In genomic region chr3:107931134-107931533, GRCm38 (mm10) we compare ENCODE assay signal across 10 mouse cellular contexts. TPM values are rescaled to one million over a fixed set of nuclear protein-coding genes. Genes with fewer than 3 reads are reported as not detected.
DNase-seq lines count a peak whose midpoint lies in the region; ATAC-seq and TF ChIP-seq lines count a peak whose summit lies in the region.
"Had no signal": no experiment of that assay in that cellular context is flagged by ENCODE, and none has a peak within 500 bp of the region (broad histone marks: within the 10 kb centered on the region; RNA-seq: fewer than 3 reads in every experiment).

No protein-coding gene starts in this region.

- peak overlapping the region; percentile 44 for H3K4me2 ChIP-seq in embryonic facial prominence, embryonic 14.5 days (ENCODE audit: low read depth, low read length)
- H3K4me2 ChIP-seq in hindbrain, postnatal 0 days (ENCODE audit: low read depth, low read length), result peak overlapping the region; percentile 42
- peak overlapping the region; percentile 49 for H3K4me2 ChIP-seq in midbrain, embryonic 16.5 days (ENCODE audit: low read length)

- 70% methylated on average over 2 of the region's 2 CpGs for WGBS in embryonic facial prominence, embryonic 14.5 days
- 38% methylated on average over 2 of the region's 2 CpGs for WGBS in hindbrain, postnatal 0 days
- 46% methylated on average over 2 of the region's 2 CpGs for WGBS in midbrain, embryonic 16.5 days

- no peaks in the 10 kb centered on the region for H3K27me3 ChIP-seq in embryonic facial prominence, embryonic 14.5 days (replicated peaks; ENCODE audit: control insufficient read depth, insufficient read depth, low read length)
- H3K27me3 ChIP-seq in hindbrain, postnatal 0 days (ENCODE audit: insufficient read depth, low read length), result no peaks in the 10 kb centered on the region
- no peaks in the 10 kb centered on the region for H3K27me3 ChIP-seq in midbrain, embryonic 16.5 days (ENCODE audit: control insufficient read depth, insufficient read depth, low read depth, low read length)

- no peaks in the 10 kb centered on the region for H3K4me1 ChIP-seq in embryonic facial prominence, embryonic 14.5 days (ENCODE audit: control insufficient read depth, insufficient read depth, low read length)
- peaks cover 5% of the 10 kb centered on the region; the same call in 1 of the 2 replicates for H3K4me1 ChIP-seq in hindbrain, postnatal 0 days (ENCODE audit: insufficient read depth, low read length)
- peaks cover 12% of the 10 kb centered on the region for H3K4me1 ChIP-seq in midbrain, embryonic 16.5 days (ENCODE audit: control insufficient read depth, insufficient read depth, low read length)

- ATAC-seq in embryonic facial prominence, embryonic 14.5 days (ENCODE audit: low read depth), result no peak
- ATAC-seq in hindbrain, postnatal 0 days, result no peak
- ATAC-seq in midbrain, embryonic 16.5 days, result no peak

- no peaks in the 10 kb centered on the region for H3K9me3 ChIP-seq in embryonic facial prominence, embryonic 14.5 days (ENCODE audit: control insufficient read depth, low read length)
- H3K9me3 ChIP-seq in hindbrain, postnatal 0 days (ENCODE audit: low read length), result no peaks in the 10 kb centered on the region
- no peaks in the 10 kb centered on the region for H3K9me3 ChIP-seq in midbrain, embryonic 16.5 days (replicated peaks; ENCODE audit: control insufficient read depth, low read length, poor library complexity, severe bottlenecking)

- peak overlapping the region; percentile 87 for H3K27ac ChIP-seq in layer of hippocampus, adult 2 months
- H3K27ac ChIP-seq in embryonic facial prominence, embryonic 14.5 days (replicated peaks; ENCODE audit: low read depth, low read length), result no peak overlapping the region; the same call in 1 of the 2 replicates
- peak overlapping the region; percentile 78 for H3K27ac ChIP-seq in hindbrain, postnatal 0 days
- H3K27ac ChIP-seq in midbrain, embryonic 16.5 days (ENCODE audit: low read length), result peak overlapping the region; percentile 77

- peak overlapping the region; percentile 48 for H3K4me3 ChIP-seq in layer of hippocampus, adult 2 months
- peak overlapping the region; percentile 10; the same call in 1 of the 2 replicates for H3K4me3 ChIP-seq in embryonic facial prominence, embryonic 14.5 days (ENCODE audit: low read depth, low read length)
- peak overlapping the region; percentile 22; the same call in 1 of the 2 replicates for H3K4me3 ChIP-seq in hindbrain, postnatal 0 days (ENCODE audit: low read length)
- H3K4me3 ChIP-seq in midbrain, embryonic 16.5 days (ENCODE audit: low read depth, low read length), result peak overlapping the region; percentile 22

- no peak for TF ChIP-seq CTCF in layer of hippocampus, adult 2 months (conservative IDR thresholded peaks at IDR 0.05)
- TF ChIP-seq CTCF in hindbrain, postnatal 0 days (IDR thresholded peaks at IDR 0.05; ENCODE audit: low read depth), result no peak

- H3K9ac ChIP-seq in embryonic facial prominence, embryonic 14.5 days (ENCODE audit: low read depth, low read length), result peak overlapping the region; percentile 43
- H3K9ac ChIP-seq in hindbrain, postnatal 0 days (replicated peaks; ENCODE audit: low read length), result 0 out of 2 replicates have a peak overlapping the region, but pooled peaks have one; percentile 17
- H3K9ac ChIP-seq in midbrain, embryonic 16.5 days (ENCODE audit: low read depth, low read length), result 0 out of 2 replicates have a peak overlapping the region, but pooled peaks have one; percentile 25

- H3K36me3 ChIP-seq in embryonic facial prominence, embryonic 14.5 days (ENCODE audit: control insufficient read depth, insufficient read depth, low read length), result no peaks in the 10 kb centered on the region
- no peaks in the 10 kb centered on the region for H3K36me3 ChIP-seq in hindbrain, postnatal 0 days (ENCODE audit: insufficient read depth, low read length)
- H3K36me3 ChIP-seq in midbrain, embryonic 16.5 days (ENCODE audit: control insufficient read depth, insufficient read depth, low read length), result no peaks in the 10 kb centered on the region

- DNase-seq in layer of hippocampus, adult 2 months (ENCODE audit: low spot score in 2 of 2), result no peak
- no peak for DNase-seq in layer of hippocampus, adult 18-20 months (ENCODE audit: low spot score in 2 of 2)
- no peak for DNase-seq in embryonic facial prominence, embryonic 14.5 days (ENCODE audit: low spot score)
- peak; percentile 39 for DNase-seq in hindbrain, postnatal 0 days (ENCODE audit: low spot score)
- DNase-seq in adrenal gland, postnatal 4 days (ENCODE audit: low spot score in 2 of 2), result no peak
- no peak for DNase-seq in embryo, embryonic 10.5 days (ENCODE audit: low spot score)
- no peak for DNase-seq in gastrocnemius, postnatal 25 days

RNA-seq across cellular contexts. Expression of gene Gstm7, which starts 0.5 kb away (rescaled TPM):
- total RNA-seq in layer of hippocampus, adult 2 months (2021), result 100 to 1,000 TPM; 173 to 177 TPM
- total RNA-seq in layer of hippocampus, adult 18-20 months (2021), result 100 to 1,000 TPM; 171 to 187 TPM
- 13.9 and 15.2 TPM in 2 replicates for polyA plus RNA-seq in embryonic facial prominence, embryonic 14.5 days (2014; fragmentation: Nextera tagmentation; extraction: Ambion mirVana)
- 29.8 and 41.1 TPM in 2 replicates for total RNA-seq in hindbrain, postnatal 0 days (2014; rRNA removed)
- polyA plus RNA-seq in hindbrain, postnatal 0 days (2015; fragmentation: Nextera tagmentation; extraction: Ambion mirVana), result 39.0 and 39.7 TPM in 2 replicates
- 44.7 and 62.2 TPM in 2 replicates for polyA plus RNA-seq in midbrain, embryonic 16.5 days (2015; fragmentation: Nextera tagmentation; extraction: Ambion mirVana)
- total RNA-seq in adrenal gland, postnatal 4 days (2021), result 10 to 100 TPM; 68.4 to 78.5 TPM
- 10 to 100 TPM; 14.2 to 15.0 TPM for total RNA-seq in gastrocnemius, postnatal 25 days (2021)

RNA-seq across cellular contexts. Expression of gene Gstm6, which starts 12.4 kb away (rescaled TPM):
- total RNA-seq in layer of hippocampus, adult 2 months (2021), result 10 to 100 TPM; 16.6 to 19.5 TPM
- total RNA-seq in layer of hippocampus, adult 18-20 months (2021), result 10 to 100 TPM; 18.6 to 19.6 TPM
- polyA plus RNA-seq in embryonic facial prominence, embryonic 14.5 days (2014; fragmentation: Nextera tagmentation; extraction: Ambion mirVana), result 7.5 and 7.7 TPM in 2 replicates
- 8.7 and 18.9 TPM in 2 replicates for total RNA-seq in hindbrain, postnatal 0 days (2014; rRNA removed)
- polyA plus RNA-seq in hindbrain, postnatal 0 days (2015; fragmentation: Nextera tagmentation; extraction: Ambion mirVana), result 12.6 and 15.5 TPM in 2 replicates
- polyA plus RNA-seq in midbrain, embryonic 16.5 days (2015; fragmentation: Nextera tagmentation; extraction: Ambion mirVana), result 21.2 and 23.2 TPM in 2 replicates
- 10 to 100 TPM in 1 of 2 experiments, 1 to 10 TPM in 1; 9.0 to 11.0 TPM for total RNA-seq in adrenal gland, postnatal 4 days (2021)
- under 1 TPM; 0.38 to 1.00 TPM for total RNA-seq in gastrocnemius, postnatal 25 days (2021)
- total RNA-seq: common myeloid progenitor, adult 5-6 weeks had no signal

RNA-seq across cellular contexts. Expression of gene Gstm5, which starts 35.5 kb away (rescaled TPM):
- total RNA-seq in layer of hippocampus, adult 2 months (2021), result 100 to 1,000 TPM; 282 to 304 TPM
- total RNA-seq in layer of hippocampus, adult 18-20 months (2021), result 100 to 1,000 TPM; 286 to 295 TPM
- 226 and 261 TPM in 2 replicates for polyA plus RNA-seq in embryonic facial prominence, embryonic 14.5 days (2014; fragmentation: Nextera tagmentation; extraction: Ambion mirVana)
- total RNA-seq in hindbrain, postnatal 0 days (2014; rRNA removed), result 164 and 179 TPM in 2 replicates
- polyA plus RNA-seq in hindbrain, postnatal 0 days (2015; fragmentation: Nextera tagmentation; extraction: Ambion mirVana), result 383 and 384 TPM in 2 replicates
- 225 and 239 TPM in 2 replicates for polyA plus RNA-seq in midbrain, embryonic 16.5 days (2015; fragmentation: Nextera tagmentation; extraction: Ambion mirVana)
- 10 to 100 TPM; 39.7 to 41.1 TPM for total RNA-seq in adrenal gland, postnatal 4 days (2021)
- total RNA-seq in gastrocnemius, postnatal 25 days (2021), result 10 to 100 TPM; 72.6 to 73.7 TPM

RNA-seq across cellular contexts. Expression of gene Gstm3, which starts 37.9 kb away (rescaled TPM):
- total RNA-seq in layer of hippocampus, adult 2 months (2021), result not detected
- total RNA-seq in layer of hippocampus, adult 18-20 months (2021), result not detected
- 0.17 TPM in 1 of 2 replicates, not detected in the other for polyA plus RNA-seq in embryonic facial prominence, embryonic 14.5 days (2014; fragmentation: Nextera tagmentation; extraction: Ambion mirVana)
- total RNA-seq in hindbrain, postnatal 0 days (2014; rRNA removed), result not detected in 2 replicates
- 0.15 TPM in 1 of 2 replicates, not detected in the other for polyA plus RNA-seq in hindbrain, postnatal 0 days (2015; fragmentation: Nextera tagmentation; extraction: Ambion mirVana)
- not detected in 2 replicates for polyA plus RNA-seq in midbrain, embryonic 16.5 days (2015; fragmentation: Nextera tagmentation; extraction: Ambion mirVana)
- under 1 TPM in 1 of 2 experiments, not detected in 1; 0.31 TPM for total RNA-seq in adrenal gland, postnatal 4 days (2021)
- not detected for total RNA-seq in gastrocnemius, postnatal 25 days (2021)
- total RNA-seq: common myeloid progenitor, adult 5-6 weeks had no signal

RNA-seq across cellular contexts. Expression of gene Eps8l3, which starts 54.1 kb away (rescaled TPM):
- not detected for total RNA-seq in layer of hippocampus, adult 2 months (2021)
- not detected for total RNA-seq in layer of hippocampus, adult 18-20 months (2021)
- not detected in 2 replicates for polyA plus RNA-seq in embryonic facial prominence, embryonic 14.5 days (2014; fragmentation: Nextera tagmentation; extraction: Ambion mirVana)
- not detected in 2 replicates for total RNA-seq in hindbrain, postnatal 0 days (2014; rRNA removed)
- polyA plus RNA-seq in hindbrain, postnatal 0 days (2015; fragmentation: Nextera tagmentation; extraction: Ambion mirVana), result not detected in 2 replicates
- polyA plus RNA-seq in midbrain, embryonic 16.5 days (2015; fragmentation: Nextera tagmentation; extraction: Ambion mirVana), result not detected in 2 replicates
- not detected for total RNA-seq in adrenal gland, postnatal 4 days (2021)
- total RNA-seq in gastrocnemius, postnatal 25 days (2021), result not detected
- total RNA-seq: common myeloid progenitor, adult 5-6 weeks had no signal
- polyA plus RNA-seq: urinary bladder, adult 2 months had no signal
